Mouse (Mus musculus) ovary, postnatal 36 days (tissue): ENCODE results near the gene Utp4.
"Not testable (repeated sequence)": the region's sequence is repeated elsewhere in the genome, so short reads cannot be mapped to it uniquely, and the experiment has no call there.

ENCODE experiments used
- DNase-seq: peaks from one replicate; pipeline ENCODE4 v3.0.0; 2022; ENCODE audit warnings: low spot score, mixed read lengths

Utp4 gene

GRCm38 (mm10) chr8:106905727-106906480 is 12.5 kb downstream of the Utp4 start:
- peak; percentile 64 for DNase-seq

GRCm38 (mm10) chr8:106906635-106907034 is 13.2 kb downstream of the Utp4 start:
- DNase-seq, result no peak

- no peak for DNase-seq
Measured at GRCm38 (mm10) chr8:106907450-106907849, 14.0 kb downstream of the Utp4 start.

DNA sequence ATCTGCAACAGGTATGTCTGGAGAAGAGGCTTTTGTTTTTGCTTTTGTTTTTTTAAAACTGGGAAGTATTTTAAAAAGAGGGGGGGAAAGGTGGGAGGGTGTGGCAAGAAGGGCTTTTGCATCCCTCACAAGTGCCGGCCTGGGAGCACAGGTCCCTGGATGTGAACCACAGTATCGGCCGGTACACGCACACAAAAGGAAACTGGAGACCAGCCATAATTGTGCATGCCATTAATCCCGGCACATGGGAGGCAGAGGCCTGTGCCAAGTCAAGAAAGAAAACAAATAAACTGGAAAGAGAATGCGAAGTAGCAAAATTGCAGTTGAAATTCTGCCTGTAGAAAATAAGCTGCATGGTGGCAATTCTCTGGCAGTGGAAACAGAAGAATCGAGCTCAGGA is 14.9 kb downstream of the Utp4 start:
- no peak for DNase-seq

- DNase-seq, result no peak
Measured at GRCm38 (mm10) chr8:106913631-106914030, 20.2 kb downstream of the Utp4 start.

- no peak for DNase-seq
Measured at GRCm38 (mm10) chr8:106919721-106920394, 26.4 kb downstream of the Utp4 start.

DNA sequence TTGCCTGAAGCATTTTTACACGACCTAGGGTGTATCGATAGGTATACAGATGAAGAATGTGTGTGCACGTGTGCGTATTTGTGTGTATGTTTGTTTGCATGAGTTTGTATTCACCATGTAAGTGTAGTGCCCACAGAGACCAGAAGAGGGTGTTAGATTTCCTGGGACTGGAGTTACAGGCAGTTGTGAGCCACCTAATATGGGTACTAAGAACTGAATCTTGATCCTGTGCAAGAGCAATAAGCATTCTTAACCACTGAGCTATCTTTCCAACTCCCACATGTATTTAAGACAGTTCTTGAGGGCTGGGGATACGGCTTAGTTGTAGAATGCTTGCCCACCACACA is 26.9 kb downstream of the Utp4 start:
- no peak for DNase-seq

- DNase-seq, result no peak
Measured at GRCm38 (mm10) chr8:106924057-106924456, 30.6 kb downstream of the Utp4 start.

GRCm38 (mm10) chr8:106924904-106925349 is 31.5 kb downstream of the Utp4 start:
- no peak for DNase-seq

- no peak for DNase-seq
Measured at GRCm38 (mm10) chr8:106925446-106925845, 32.0 kb downstream of the Utp4 start.

DNA sequence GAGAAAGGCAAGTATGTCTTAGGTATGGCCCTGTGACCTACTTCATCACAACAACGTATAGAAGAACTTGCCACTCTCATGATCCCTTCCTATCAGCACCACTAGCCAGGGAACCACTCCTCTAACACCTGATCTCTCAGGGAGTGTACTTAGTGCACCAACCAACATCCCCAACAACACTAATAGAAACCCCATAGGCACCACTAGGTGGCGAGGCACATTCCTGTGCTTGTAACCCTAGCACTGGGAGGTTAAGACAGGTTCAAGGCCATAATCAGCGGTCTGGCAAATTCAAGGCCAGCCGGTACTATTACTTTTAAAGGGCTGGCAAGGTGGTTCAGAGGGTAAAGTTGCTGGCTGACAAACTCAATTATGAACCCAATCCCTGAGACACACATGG is 33.8 kb downstream of the Utp4 start:
- no peak for DNase-seq

GRCm38 (mm10) chr8:106928182-106928581 is 34.7 kb downstream of the Utp4 start:
- DNase-seq, result not testable (repeated sequence)

- peak; percentile 36 for DNase-seq
Measured at GRCm38 (mm10) chr8:106929155-106929913, 35.9 kb downstream of the Utp4 start.

- DNase-seq, result no peak
Measured at GRCm38 (mm10) chr8:106929921-106930320, 36.5 kb downstream of the Utp4 start.

- DNase-seq, result peak; percentile 36
Measured at GRCm38 (mm10) chr8:106932376-106933065, 39.1 kb downstream of the Utp4 start.

DNA sequence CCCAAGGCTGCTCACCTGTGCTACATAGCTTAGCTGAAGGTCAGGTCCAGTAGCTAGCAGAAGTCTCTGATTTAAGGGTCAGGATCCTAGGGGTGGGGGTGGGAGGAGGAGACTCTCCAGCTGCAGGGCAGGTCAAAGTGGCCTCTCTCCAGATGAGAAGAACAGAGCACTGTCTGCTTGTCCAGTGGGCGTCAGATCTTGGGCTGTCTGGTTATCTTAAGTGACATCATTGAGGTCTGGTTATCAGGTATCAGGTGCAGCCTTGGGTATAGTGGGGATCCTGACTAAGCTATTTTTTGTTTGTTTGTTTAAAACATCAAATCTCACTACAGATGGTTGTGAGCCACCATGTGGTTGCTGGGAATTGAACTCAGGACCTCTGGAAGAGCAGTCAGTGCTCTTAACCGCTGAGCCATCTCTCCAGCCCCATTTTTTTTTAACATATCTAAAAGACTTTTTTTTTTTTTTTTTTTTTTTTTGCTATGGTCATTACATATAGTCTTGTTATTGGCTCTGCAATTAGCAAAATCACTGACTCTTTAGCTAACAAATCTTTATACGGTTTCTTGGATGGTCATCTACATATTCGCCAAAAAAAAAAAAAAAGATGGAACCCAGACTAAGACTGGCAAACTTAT is 40.2 kb downstream of the Utp4 start:
- DNase-seq, result no peak

DNA sequence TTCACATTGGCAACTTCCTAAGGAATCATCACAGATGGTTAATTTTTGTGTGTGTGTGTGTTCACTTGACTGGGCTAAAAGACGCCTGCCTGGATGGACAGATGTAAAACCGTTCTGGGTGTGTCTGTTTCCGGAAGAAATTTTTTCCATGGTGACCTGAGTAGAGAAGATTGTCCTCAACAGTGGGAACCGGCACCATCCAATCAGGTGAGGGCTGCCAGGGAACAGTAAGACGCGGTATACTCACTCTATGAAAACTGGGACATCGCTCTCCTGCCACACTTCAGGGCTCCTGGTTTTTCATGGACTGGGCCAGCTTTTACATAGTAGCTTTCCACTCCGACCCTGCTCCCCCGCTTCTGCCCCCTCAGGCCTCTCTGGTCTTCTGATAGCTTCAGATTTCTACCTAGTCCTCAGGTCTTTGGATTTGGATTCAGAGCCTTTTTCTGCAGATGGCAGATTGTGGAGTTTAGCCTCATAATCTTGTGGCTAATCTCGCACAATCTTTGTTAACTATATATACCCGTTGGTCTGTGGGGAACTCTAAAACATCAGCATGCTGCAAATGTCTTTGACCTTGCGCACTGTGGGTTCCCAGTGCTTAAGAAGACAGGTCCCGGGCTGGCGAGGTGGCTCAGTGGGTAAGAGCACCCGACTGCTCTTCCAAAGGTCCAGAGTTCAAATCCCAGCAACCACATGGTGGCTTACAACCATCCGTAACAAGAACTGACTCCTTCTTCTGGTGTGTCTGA is 41.0 kb downstream of the Utp4 start:
- no peak for DNase-seq

GRCm38 (mm10) chr8:106935324-106935869 is 42.0 kb downstream of the Utp4 start, which contains the start of gene Sntb2:
TSS of gene Sntb2 (plus strand) at chr8:106935750.
- peak; percentile 95 for DNase-seq

DNA sequence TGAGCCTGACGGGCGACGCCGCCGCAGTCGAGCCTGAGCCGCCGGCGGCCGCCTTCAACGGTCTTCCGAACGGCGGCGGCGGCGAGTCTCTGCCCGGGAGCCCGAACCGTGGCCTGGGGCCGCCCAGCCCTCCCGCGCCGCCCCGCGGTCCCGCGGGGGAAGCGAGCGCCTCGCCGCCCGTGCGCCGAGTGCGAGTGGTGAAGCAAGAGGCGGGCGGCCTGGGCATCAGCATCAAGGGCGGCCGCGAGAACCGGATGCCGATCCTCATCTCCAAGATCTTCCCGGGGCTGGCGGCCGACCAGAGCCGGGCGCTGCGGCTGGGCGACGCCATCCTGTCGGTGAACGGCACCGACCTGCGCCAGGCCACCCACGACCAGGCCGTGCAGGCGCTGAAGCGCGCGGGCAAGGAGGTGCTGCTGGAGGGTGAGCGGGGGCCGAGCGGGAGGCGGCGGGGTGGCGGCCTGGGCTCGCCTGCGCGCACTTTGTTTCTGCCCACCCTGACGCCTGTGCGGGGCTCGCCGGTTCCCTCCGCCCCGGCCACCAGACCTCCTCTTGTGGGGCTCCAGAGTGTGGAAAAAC is 42.6 kb downstream of the Utp4 start:
- DNase-seq, result peak; percentile 66

DNA sequence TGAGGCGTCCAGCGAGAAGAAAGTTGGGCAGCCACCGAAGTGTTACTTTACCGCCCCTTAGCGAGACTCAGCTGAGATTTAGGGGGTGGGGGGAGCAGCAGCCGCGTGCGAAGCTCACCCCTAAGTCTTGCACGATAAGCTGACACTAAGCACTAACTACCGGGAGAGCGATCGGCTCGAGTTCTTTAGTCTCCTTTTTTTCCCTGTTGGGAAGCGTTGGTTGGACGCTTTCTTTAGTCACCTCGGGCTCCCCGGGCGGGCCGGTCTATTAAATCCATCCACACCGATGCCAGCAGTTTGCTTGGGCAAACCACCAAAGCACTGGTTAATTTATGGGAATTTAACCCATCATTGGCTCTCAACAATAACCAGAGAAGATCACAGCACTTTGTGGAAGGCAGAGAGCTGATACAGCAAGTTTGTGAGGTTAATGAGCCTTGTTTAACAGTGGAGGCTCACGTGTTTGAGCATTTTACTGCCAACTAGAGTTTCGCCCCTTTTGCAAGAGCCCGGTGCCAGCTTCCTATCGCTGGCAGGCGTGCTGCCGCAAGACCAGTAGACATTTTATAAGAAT is 43.1 kb downstream of the Utp4 start:
- DNase-seq, result peak; percentile 48
